Mouse (Mus musculus): ENCODE results near the gene Trappc2l. TPM values are rescaled to one million over a fixed set of nuclear protein-coding genes. Genes with fewer than 3 reads are reported as not detected.

Gene Trappc2l
- polyA plus RNA-seq, 1 experiment from 2014 or later = 41.4 TPM

DNA sequence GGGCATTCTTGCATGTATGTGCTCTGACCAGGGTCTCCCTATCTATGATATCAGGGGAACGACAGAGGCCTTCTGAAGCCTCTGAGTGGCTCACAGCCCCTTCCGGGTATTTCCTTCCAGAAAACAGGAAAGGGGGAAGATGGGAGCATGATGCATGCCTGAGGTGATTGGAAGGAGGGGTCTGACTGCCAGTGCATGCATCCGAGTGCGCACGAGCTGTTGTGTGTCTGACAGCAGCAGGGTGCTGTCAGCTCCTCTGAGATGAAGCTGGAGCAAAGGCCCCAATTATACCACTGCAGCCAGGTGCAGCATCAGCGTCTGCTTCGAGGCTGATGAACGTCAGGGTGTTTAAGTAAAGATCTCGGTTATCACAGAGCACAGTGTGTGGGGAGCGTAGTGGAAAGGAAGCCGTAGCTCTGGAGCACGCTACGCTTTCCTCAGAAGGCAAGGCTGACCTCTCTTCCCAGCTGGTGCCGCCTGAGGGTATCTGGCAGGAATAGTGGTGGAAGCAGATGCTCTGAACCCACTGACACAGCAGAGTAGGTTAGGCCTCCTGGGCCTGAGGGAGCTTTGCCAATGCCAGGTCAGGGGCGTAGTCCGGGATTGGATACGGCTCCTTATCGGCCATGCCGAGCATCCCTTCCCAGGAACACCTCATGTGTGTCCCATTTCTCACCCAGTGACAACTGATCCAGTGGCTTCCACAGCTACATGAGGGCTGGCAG lies 17.5 kb upstream of the Trappc2l start:
- no peaks in the 10 kb centered on the region for H3K36me3 ChIP-seq (ENCODE audit: control insufficient read depth, insufficient read depth, low read length)
- H3K4me1 ChIP-seq (ENCODE audit: control insufficient read depth, insufficient read depth, low read length) = no peaks in the 10 kb centered on the region
- WGBS = 80% methylated on average over 19 of the region's 19 CpGs
- H3K27me3 ChIP-seq (ENCODE audit: control insufficient read depth, insufficient read depth, low read length) = no peaks in the 10 kb centered on the region
- no peak for ATAC-seq (ENCODE audit: insufficient read depth, low FRiP score)
- no peak overlapping the region for H3K4me2 ChIP-seq (ENCODE audit: low read depth, low read length)
- H3K9ac ChIP-seq (ENCODE audit: low read length) = no peak overlapping the region
- no peak overlapping the region for H3K27ac ChIP-seq (ENCODE audit: low read length)
- H3K4me3 ChIP-seq (replicated peaks; ENCODE audit: low read length) = no peak overlapping the region
- H3K9me3 ChIP-seq (replicated peaks; ENCODE audit: control insufficient read depth, low read length) = no peaks in the 10 kb centered on the region

DNA sequence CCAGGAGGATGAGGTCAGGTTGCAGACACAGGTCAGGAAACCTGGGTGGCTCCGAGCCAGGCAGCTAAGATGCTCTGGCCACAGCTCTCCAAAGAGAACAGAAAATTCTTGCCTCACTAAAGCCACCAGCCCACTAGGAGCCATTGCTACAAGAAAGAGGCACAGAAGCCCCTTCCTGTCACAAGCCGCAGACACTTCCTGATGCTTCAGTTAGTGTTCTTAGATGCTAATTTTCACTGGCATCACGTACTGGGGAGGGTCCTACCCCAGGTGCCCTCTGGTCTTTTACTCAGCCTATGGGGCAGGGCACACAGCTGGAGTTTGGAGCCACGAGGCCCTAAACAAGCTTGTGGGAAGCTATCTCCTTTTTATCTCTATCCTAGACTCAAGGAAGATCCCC lies 15.4 kb upstream of the Trappc2l start:
- 60% methylated on average over 4 of the region's 4 CpGs for WGBS
- no peaks in the 10 kb centered on the region for H3K27me3 ChIP-seq (ENCODE audit: control insufficient read depth, insufficient read depth, low read length)
- no peak overlapping the region for H3K9ac ChIP-seq (ENCODE audit: low read length)
- no peak overlapping the region for H3K4me2 ChIP-seq (ENCODE audit: low read depth, low read length)
- no peaks in the 10 kb centered on the region for H3K4me1 ChIP-seq (ENCODE audit: control insufficient read depth, insufficient read depth, low read length)
- H3K9me3 ChIP-seq (replicated peaks; ENCODE audit: control insufficient read depth, low read length) = no peaks in the 10 kb centered on the region
- no peaks in the 10 kb centered on the region for H3K36me3 ChIP-seq (ENCODE audit: control insufficient read depth, insufficient read depth, low read length)
- no peak overlapping the region for H3K4me3 ChIP-seq (replicated peaks; ENCODE audit: low read length)
- ATAC-seq (ENCODE audit: insufficient read depth, low FRiP score) = no peak
- H3K27ac ChIP-seq (ENCODE audit: low read length) = no peak overlapping the region

DNA sequence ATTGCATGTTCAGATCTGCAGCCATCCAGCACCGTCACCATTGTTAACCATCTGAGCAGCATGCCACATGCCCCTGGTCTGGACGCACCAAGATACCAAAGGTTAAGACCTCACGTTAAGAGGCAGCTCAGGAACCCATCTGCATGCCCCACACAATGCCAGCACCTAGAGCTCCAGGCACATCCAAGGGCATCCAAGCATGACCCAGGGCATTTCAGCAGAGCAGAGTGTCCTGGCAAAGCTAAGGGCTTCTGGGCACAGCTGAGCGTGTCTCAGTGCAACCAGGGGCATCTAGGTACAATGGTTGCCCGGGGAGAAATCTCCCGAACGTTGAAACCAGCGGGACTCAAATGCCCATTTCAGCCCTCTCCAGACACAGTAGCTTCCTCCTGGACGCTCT lies 10.8 kb upstream of the Trappc2l start:
- no peaks in the 10 kb centered on the region for H3K36me3 ChIP-seq (ENCODE audit: control insufficient read depth, insufficient read depth, low read length)
- H3K27ac ChIP-seq (ENCODE audit: low read length) = no peak overlapping the region
- no peaks in the 10 kb centered on the region for H3K27me3 ChIP-seq (ENCODE audit: control insufficient read depth, insufficient read depth, low read length)
- no peak overlapping the region for H3K9ac ChIP-seq (ENCODE audit: low read length)
- no peaks in the 10 kb centered on the region for H3K9me3 ChIP-seq (replicated peaks; ENCODE audit: control insufficient read depth, low read length)
- WGBS = 94% methylated on average over 9 of the region's 9 CpGs
- no peaks in the 10 kb centered on the region for H3K4me1 ChIP-seq (ENCODE audit: control insufficient read depth, insufficient read depth, low read length)
- no peak overlapping the region for H3K4me2 ChIP-seq (ENCODE audit: low read depth, low read length)
- ATAC-seq (ENCODE audit: insufficient read depth, low FRiP score) = no peak
- H3K4me3 ChIP-seq (replicated peaks; ENCODE audit: low read length) = no peak overlapping the region

GRCm38 (mm10) chr8:122604640-122605039 lies 6.8 kb upstream of the Trappc2l start:
- H3K4me3 ChIP-seq (replicated peaks; ENCODE audit: low read length) = no peak overlapping the region
- 59% methylated on average over 1 of the region's 1 CpGs for WGBS
- H3K9me3 ChIP-seq (replicated peaks; ENCODE audit: control insufficient read depth, low read length) = no peaks in the 10 kb centered on the region
- no peaks in the 10 kb centered on the region for H3K36me3 ChIP-seq (ENCODE audit: control insufficient read depth, insufficient read depth, low read length)
- H3K27me3 ChIP-seq (ENCODE audit: control insufficient read depth, insufficient read depth, low read length) = no peaks in the 10 kb centered on the region
- ATAC-seq (ENCODE audit: insufficient read depth, low FRiP score) = no peak
- H3K4me2 ChIP-seq (ENCODE audit: low read depth, low read length) = no peak overlapping the region
- no peak overlapping the region for H3K9ac ChIP-seq (ENCODE audit: low read length)
- H3K4me1 ChIP-seq (ENCODE audit: control insufficient read depth, insufficient read depth, low read length) = peaks cover 3% of the 10 kb centered on the region; the same call in 1 of the 2 replicates
- H3K27ac ChIP-seq (ENCODE audit: low read length) = no peak overlapping the region

GRCm38 (mm10) chr8:122605367-122605766 lies 6.1 kb upstream of the Trappc2l start:
- Histone ChIP-seq H3K4me3 (replicated peaks; ENCODE audit: low read length) (no peak overlapping the region), H3K27me3 (ENCODE audit: control insufficient read depth, insufficient read depth, low read length) (no peaks in the 10 kb centered on the region), H3K36me3 (ENCODE audit: control insufficient read depth, insufficient read depth, low read length) (no peaks in the 10 kb centered on the region), H3K4me1 (ENCODE audit: control insufficient read depth, insufficient read depth, low read length) (peaks cover 3% of the 10 kb centered on the region; the same call in 1 of the 2 replicates), H3K4me2 (ENCODE audit: low read depth, low read length) (no peak overlapping the region), H3K9ac (ENCODE audit: low read length) (no peak overlapping the region), H3K9me3 (replicated peaks; ENCODE audit: control insufficient read depth, low read length) (no peaks in the 10 kb centered on the region), H3K27ac (ENCODE audit: low read length) (no peak overlapping the region)
- ATAC-seq (ENCODE audit: insufficient read depth, low FRiP score) = no peak
- 77% methylated on average over 4 of the region's 4 CpGs for WGBS

DNA sequence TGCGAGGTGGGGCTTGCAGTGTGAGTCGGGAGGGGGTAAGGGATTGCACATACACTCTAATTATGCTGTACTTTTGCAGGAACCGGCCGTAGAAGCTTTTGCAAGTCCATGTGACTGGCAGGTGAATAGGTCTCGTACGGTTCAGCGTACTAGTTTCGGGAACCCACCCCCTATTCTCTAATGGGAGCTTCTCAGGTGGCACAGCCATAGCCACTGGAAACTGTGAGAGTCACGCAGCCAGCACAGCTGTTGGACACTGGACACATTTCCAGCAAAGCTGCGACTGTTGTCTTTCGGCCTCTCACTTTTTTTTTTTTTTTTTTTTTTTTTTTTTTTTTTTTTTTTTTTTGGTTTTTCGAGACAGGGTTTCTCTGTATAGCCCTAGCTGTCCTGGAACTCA lies 4.6 kb upstream of the Trappc2l start:
- no peak for ATAC-seq (ENCODE audit: insufficient read depth, low FRiP score)
- Histone ChIP-seq H3K27ac (ENCODE audit: low read length) (no peak overlapping the region), H3K9me3 (replicated peaks; ENCODE audit: control insufficient read depth, low read length) (no peaks in the 10 kb centered on the region), H3K4me1 (ENCODE audit: control insufficient read depth, insufficient read depth, low read length) (peaks cover 8% of the 10 kb centered on the region; the same call in 1 of the 2 replicates), H3K36me3 (ENCODE audit: control insufficient read depth, insufficient read depth, low read length) (no peaks in the 10 kb centered on the region), H3K4me2 (ENCODE audit: low read depth, low read length) (no peak overlapping the region), H3K27me3 (ENCODE audit: control insufficient read depth, insufficient read depth, low read length) (no peaks in the 10 kb centered on the region), H3K4me3 (replicated peaks; ENCODE audit: low read length) (no peak overlapping the region), H3K9ac (ENCODE audit: low read length) (no peak overlapping the region)
- WGBS = 81% methylated on average over 11 of the region's 12 CpGs

DNA sequence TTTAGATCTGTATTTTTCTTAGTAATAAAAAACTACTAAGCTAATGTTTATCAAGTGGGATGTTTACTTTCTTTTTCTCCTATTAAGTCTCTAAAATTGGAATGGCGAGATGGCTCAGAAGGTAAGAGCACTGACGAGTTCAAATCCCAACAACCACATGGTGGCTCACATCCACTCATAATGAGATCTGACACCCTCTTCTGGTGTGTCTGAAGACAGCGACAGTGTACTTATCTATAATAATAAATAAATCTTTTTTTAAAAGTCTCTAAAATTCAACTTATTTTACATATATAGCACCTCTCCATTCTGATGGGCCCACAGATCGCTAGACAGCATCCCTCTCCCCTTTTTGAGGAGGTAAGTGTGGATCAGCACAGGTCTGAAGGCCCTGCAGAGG lies 1.2 kb upstream of the Trappc2l start:
- no peak for ATAC-seq (ENCODE audit: insufficient read depth, low FRiP score)
- H3K9ac ChIP-seq (ENCODE audit: low read length) = no peak overlapping the region; the same call in 1 of the 2 replicates
- H3K4me2 ChIP-seq (ENCODE audit: low read depth, low read length) = peak overlapping the region; percentile 66; the same call in 1 of the 2 replicates
- H3K27ac ChIP-seq (ENCODE audit: low read length) = no peak overlapping the region
- H3K4me1 ChIP-seq (ENCODE audit: control insufficient read depth, insufficient read depth, low read length) = peaks cover 13% of the 10 kb centered on the region; the same call in 1 of the 2 replicates
- H3K9me3 ChIP-seq (replicated peaks; ENCODE audit: control insufficient read depth, low read length) = no peaks in the 10 kb centered on the region
- no peaks in the 10 kb centered on the region for H3K27me3 ChIP-seq (ENCODE audit: control insufficient read depth, insufficient read depth, low read length)
- H3K36me3 ChIP-seq (ENCODE audit: control insufficient read depth, insufficient read depth, low read length) = no peaks in the 10 kb centered on the region
- H3K4me3 ChIP-seq (replicated peaks; ENCODE audit: low read length) = no peak overlapping the region
- WGBS = 53% methylated on average over 4 of the region's 4 CpGs

DNA sequence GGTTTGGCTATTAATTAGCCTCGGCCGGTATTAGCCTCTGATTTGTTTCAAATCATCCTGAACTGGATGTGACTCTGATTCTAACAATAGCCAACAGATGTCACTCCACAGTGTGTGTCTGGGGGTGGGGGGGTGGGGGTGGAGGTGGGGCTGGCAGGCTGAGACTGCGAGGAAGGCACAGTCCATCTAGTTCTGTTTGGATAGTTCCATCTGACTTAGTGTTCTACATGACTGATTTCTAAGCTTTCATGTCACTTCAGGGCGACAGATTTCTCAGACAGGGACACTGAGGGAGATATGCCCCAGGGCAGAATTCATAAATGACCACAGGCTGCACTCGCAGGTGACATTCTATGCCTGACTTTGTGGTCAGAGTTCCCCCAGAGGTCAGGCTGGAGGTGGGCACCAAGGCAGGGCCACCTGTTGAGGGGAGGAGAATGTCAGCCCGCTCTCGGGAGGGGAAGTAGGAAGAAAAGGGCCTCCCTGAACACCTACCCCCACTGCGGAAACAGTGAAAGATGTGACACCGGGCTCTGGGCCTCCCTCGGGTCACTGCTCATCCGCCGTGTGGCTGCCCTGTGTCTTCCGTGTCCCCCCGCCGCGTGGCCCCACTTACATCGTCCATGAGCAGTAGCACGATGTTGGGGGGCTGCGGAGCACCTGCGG lies 695 bp upstream of the Trappc2l start:
- Histone ChIP-seq H3K4me3 (replicated peaks; ENCODE audit: low read length) (peak overlapping the region; percentile 81), H3K9me3 (replicated peaks; ENCODE audit: control insufficient read depth, low read length) (no peaks in the 10 kb centered on the region), H3K9ac (ENCODE audit: low read length) (peak overlapping the region; percentile 83), H3K4me1 (ENCODE audit: control insufficient read depth, insufficient read depth, low read length) (peaks cover 15% of the 10 kb centered on the region; the same call in 1 of the 2 replicates), H3K27ac (ENCODE audit: low read length) (peak overlapping the region; percentile 82), H3K27me3 (ENCODE audit: control insufficient read depth, insufficient read depth, low read length) (no peaks in the 10 kb centered on the region), H3K36me3 (ENCODE audit: control insufficient read depth, insufficient read depth, low read length) (no peaks in the 10 kb centered on the region), H3K4me2 (ENCODE audit: low read depth, low read length) (peak overlapping the region; percentile 66)
- WGBS = 6% methylated on average over 20 of the region's 20 CpGs
- ATAC-seq (ENCODE audit: insufficient read depth, low FRiP score) = no peak

- Histone ChIP-seq H3K4me3 (replicated peaks; ENCODE audit: low read length) (no peak overlapping the region), H3K27ac (ENCODE audit: low read length) (peak overlapping the region; percentile 37; the same call in 1 of the 2 replicates), H3K9me3 (replicated peaks; ENCODE audit: control insufficient read depth, low read length) (no peaks in the 10 kb centered on the region), H3K9ac (ENCODE audit: low read length) (no peak overlapping the region), H3K4me2 (ENCODE audit: low read depth, low read length) (no peak overlapping the region), H3K27me3 (ENCODE audit: control insufficient read depth, insufficient read depth, low read length) (no peaks in the 10 kb centered on the region), H3K36me3 (ENCODE audit: control insufficient read depth, insufficient read depth, low read length) (no peaks in the 10 kb centered on the region), H3K4me1 (ENCODE audit: control insufficient read depth, insufficient read depth, low read length) (peaks cover 15% of the 10 kb centered on the region; the same call in 1 of the 2 replicates)
- ATAC-seq (ENCODE audit: insufficient read depth, low FRiP score) = no peak
- WGBS = 50% methylated on average over 9 of the region's 9 CpGs
Measured at GRCm38 (mm10) chr8:122616181-122616905, 4.9 kb downstream of the Trappc2l start.

Measured in stomach, embryonic 16.5 days (tissue).